Mouse (Mus musculus): ENCODE measurements around the gene BC005537.

Gene BC005537

DNA sequence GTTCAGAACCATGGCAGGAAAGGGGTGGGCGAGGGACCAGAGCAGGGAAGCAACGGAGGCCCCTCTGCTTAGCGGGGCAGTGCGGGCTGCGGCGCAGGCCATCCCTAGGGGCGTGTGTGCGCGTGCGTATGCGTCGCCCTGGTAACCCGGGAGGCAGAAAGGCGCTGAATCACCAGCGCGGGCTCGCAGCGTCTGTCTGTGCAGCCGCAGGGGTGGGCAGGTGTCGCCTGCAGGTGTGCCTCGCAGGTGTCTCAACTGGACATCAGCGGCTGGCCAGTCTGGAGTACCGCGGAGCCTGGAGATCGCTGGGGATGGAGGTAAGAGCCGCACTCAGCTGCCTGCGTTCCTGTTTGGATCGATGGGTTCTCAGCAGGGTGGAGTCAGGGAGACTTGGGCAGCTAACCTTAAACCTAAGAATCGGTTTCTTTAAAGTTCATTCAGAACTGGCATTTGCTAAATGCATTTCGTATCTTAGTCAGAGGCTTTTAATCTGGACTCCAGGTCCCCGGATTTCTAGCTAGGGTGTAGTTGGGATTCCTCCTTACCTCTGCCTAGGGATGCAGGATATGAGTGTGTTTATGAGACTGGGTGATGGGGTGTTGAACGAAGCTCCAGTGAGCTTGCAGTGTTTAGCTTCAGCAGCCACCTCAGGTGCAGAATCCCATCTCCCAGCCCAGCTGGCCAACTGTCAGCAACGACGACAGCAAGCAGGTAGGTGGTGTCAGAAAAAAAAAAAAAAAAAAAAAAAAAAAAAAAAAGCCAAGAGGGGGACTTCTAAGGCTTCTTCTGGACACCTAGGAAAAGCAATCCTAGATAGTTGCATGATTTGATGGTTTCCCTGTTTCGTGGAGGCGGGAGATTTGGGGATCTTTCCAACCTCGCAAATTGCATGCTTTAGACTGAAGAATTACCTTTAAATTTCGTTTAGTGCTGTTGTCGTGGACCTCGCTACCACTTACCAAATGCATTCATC is 43.8 kb downstream of the BC005537 start, which contains the start of gene D130043K22Rik:
Gene D130043K22Rik, plus strand, starts transcription at position 153 of the 973 bp plus-strand sequence.
- DNase-seq (ENCODE audit: low spot score in 2 of 2) = peak in 1 of 2 experiments; percentile 50

DNA sequence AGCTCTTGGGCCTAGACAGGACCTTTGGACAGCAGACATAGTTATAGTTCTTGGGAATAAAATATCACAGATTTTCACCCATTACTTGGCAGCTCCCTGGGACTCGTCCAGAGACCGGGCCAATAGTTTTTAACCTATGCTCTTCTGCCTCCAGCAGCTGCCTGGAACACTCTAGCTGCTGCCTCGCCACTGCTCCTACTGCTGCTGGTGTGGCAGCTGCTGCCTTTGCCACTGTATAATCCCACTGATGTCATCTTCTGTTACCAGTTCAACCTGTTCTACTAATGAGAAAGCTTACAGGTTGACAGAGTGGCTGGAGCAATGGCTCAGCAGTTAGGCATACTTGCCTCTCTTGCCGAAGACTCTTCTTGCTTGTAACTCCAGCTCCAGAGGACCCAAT is 47.9 kb downstream of the BC005537 start:
- DNase-seq (ENCODE audit: low spot score in 2 of 2) = no peak

GRCm38 (mm10) chr13:24851989-24852388 is 50.5 kb downstream of the BC005537 start:
- no peak for DNase-seq (ENCODE audit: low spot score in 2 of 2)

DNA sequence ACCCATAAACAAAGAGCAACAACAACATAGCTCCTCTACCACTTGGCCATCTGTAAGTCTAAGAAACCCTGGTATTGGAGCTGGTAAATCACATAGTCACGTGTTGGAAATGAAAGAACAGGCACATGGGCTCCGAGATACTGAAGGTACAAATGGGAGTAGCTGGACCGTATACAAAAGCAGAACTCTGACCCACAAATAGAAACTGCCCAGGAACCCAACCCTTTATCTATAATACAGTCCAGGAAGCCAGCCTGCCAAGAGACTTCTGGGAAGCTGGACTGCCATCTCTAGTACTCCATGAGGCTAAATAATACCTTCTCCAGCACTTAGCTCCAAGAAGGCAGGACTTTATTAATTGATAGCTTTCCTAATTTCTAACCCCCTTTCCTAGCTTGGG is 51.1 kb downstream of the BC005537 start:
- no peak for DNase-seq (ENCODE audit: low spot score in 2 of 2)

DNA sequence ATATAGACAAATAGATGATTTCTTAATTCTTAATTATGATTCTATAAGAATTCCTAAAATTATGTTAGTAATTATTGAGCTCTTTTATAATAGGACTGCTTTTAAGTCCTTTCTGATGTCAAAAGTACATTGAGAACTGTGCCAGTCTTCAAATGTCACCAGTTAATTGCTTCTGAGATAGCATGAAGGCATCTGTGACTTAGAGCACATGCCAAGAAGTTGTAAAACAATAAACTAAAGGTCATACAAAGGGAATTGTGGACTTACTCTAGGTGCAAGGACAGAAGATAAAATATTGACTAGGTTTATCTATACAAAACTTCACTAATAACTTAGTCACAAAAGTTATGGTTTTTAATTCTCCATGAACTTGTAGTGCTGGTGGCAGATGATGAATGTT is 57.7 kb downstream of the BC005537 start:
- DNase-seq (ENCODE audit: low spot score in 2 of 2) = no peak

- no peak for DNase-seq (ENCODE audit: low spot score in 2 of 2)
These were observed 59.6 kb downstream of the BC005537 start for GRCm38 (mm10) chr13:24861084-24861483.

DNA sequence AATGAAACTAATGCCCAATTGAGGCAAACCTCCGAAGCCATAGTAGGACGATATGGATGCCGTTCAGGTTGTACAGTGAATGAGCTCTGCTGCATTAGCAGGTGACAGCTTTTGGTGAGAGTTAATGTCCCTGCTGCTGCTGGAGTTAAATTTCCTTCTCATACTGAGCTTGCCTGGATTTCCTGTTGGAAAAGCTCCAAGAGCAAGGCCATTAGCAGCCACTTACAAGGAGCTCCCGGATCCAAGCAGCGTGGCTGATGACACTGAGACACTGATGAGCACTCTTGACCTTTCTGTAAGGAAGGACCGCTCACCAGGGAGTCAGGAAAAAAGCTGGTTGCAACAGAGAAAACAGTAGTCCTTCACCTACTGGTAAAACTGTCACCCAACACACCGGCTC is 60.6 kb downstream of the BC005537 start:
- no peak for DNase-seq (ENCODE audit: low spot score in 2 of 2)

GRCm38 (mm10) chr13:24862520-24862919 is 61.1 kb downstream of the BC005537 start:
- DNase-seq (ENCODE audit: low spot score in 2 of 2) = peak; percentile 30 to 77
